Mouse (Mus musculus) cerebellum, postnatal 4 days (tissue): ENCODE results near the gene Tspan13.

Experiments
- DNase-seq, 2 experiments: peaks; one replicate each; pipeline ENCODE4 v3.0.0; 2022; ENCODE audit warnings: low spot score in 2 of 2, mixed read lengths in 1 of 2

The Tspan13 gene

GRCm38 (mm10) chr12:36032419-36032818 lies 9.9 kb downstream of the Tspan13 start:
- no peak for DNase-seq

GRCm38 (mm10) chr12:36030660-36031363 lies 11.5 kb downstream of the Tspan13 start:
- DNase-seq, result no peak

- no peak for DNase-seq
Measured at GRCm38 (mm10) chr12:36029687-36030086, 12.6 kb downstream of the Tspan13 start.

- no peak for DNase-seq
Measured at GRCm38 (mm10) chr12:36028968-36029645, 13.2 kb downstream of the Tspan13 start.

GRCm38 (mm10) chr12:36027171-36027570 lies 15.1 kb downstream of the Tspan13 start:
- DNase-seq, result no peak

- DNase-seq, result no peak
Measured at GRCm38 (mm10) chr12:36026126-36026525, 16.2 kb downstream of the Tspan13 start.

- DNase-seq, result no peak
Measured at GRCm38 (mm10) chr12:36020710-36021109, 21.6 kb downstream of the Tspan13 start.

GRCm38 (mm10) chr12:36020081-36020480 lies 22.2 kb downstream of the Tspan13 start:
- DNase-seq, result no peak

- DNase-seq, result no peak
Measured at GRCm38 (mm10) chr12:36019572-36019971, 22.7 kb downstream of the Tspan13 start.

- no peak for DNase-seq
Measured at GRCm38 (mm10) chr12:36017791-36018190, 24.5 kb downstream of the Tspan13 start.

- DNase-seq, result no peak
Measured at GRCm38 (mm10) chr12:36013216-36013910, 28.9 kb downstream of the Tspan13 start.

GRCm38 (mm10) chr12:36008364-36009047 lies 33.8 kb downstream of the Tspan13 start:
- DNase-seq, result no peak

GRCm38 (mm10) chr12:36007581-36007980 lies 34.7 kb downstream of the Tspan13 start:
- DNase-seq, result no peak

- DNase-seq, result no peak
Measured at GRCm38 (mm10) chr12:36004714-36005113, 37.6 kb downstream of the Tspan13 start.

- DNase-seq, result peak in 1 of 2 experiments; percentile 20
Measured at GRCm38 (mm10) chr12:35995799-35996198, 46.5 kb downstream of the Tspan13 start.

GRCm38 (mm10) chr12:35994098-35994497 lies 48.2 kb downstream of the Tspan13 start:
- no peak for DNase-seq

GRCm38 (mm10) chr12:35993583-35993982 lies 48.7 kb downstream of the Tspan13 start:
- DNase-seq, result no peak

- no peak for DNase-seq
Measured at GRCm38 (mm10) chr12:35992711-35993110, 49.6 kb downstream of the Tspan13 start, which contains the start of gene Agr2. Gene Agr2 (plus strand): TSS chr12:35992907.

GRCm38 (mm10) chr12:35984743-35985142 lies 57.6 kb downstream of the Tspan13 start:
- no peak for DNase-seq

GRCm38 (mm10) chr12:35983472-35983871 lies 58.8 kb downstream of the Tspan13 start:
- DNase-seq, result no peak

GRCm38 (mm10) chr12:35981732-35982360 lies 60.5 kb downstream of the Tspan13 start:
- no peak for DNase-seq
